Mouse (Mus musculus) right cerebral cortex, postnatal 4 days (tissue): Measurements from ENCODE around the gene Nek10.
"Not testable (repeated sequence)": the region's sequence is repeated elsewhere in the genome, so short reads cannot be mapped to it uniquely, and the experiment has no call there.

ENCODE experiments used
- DNase-seq: peaks from one replicate; pipeline ENCODE4 v3.0.0-alpha.2; 2022

The Nek10 gene

DNA sequence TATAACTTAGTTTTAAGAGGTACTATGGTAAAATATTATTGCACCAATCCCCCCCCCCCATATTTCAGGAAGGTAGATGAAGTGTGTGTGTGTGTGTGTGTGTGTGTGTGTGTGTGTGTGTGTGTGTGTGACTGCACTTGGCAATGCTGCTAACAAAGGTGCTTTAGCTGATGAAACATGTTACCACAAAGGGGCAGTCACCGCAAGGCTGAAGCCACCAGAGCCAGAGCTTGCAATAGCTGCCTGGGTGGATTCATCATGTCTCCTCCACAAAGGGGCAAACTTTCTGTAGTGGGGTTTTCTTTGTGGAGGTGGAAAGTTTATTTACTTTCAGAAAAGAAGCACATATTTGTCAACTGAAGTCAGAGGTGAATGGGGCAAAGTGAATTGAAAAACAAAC, 67.9 kb downstream of the Nek10 start:
- no peak for DNase-seq

DNA sequence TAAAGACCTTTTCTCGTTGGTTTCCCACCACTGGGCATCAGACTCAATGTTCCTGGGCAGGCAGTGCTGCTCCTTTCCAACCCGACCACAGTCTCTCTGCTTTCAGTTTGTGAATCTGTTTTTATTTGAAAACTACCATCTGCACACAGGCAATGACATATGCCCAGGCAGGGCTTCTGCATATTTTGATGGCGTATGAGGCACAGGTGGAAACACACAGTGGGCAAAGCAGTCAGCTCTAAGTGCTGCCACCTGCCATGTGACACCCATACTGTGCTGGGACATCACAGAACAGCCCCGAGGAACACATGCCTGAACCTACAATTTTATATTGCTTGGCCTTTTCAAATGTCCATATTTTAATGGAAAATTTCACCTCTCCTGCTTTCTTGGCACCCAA, 68.5 kb downstream of the Nek10 start:
- no peak for DNase-seq

DNA sequence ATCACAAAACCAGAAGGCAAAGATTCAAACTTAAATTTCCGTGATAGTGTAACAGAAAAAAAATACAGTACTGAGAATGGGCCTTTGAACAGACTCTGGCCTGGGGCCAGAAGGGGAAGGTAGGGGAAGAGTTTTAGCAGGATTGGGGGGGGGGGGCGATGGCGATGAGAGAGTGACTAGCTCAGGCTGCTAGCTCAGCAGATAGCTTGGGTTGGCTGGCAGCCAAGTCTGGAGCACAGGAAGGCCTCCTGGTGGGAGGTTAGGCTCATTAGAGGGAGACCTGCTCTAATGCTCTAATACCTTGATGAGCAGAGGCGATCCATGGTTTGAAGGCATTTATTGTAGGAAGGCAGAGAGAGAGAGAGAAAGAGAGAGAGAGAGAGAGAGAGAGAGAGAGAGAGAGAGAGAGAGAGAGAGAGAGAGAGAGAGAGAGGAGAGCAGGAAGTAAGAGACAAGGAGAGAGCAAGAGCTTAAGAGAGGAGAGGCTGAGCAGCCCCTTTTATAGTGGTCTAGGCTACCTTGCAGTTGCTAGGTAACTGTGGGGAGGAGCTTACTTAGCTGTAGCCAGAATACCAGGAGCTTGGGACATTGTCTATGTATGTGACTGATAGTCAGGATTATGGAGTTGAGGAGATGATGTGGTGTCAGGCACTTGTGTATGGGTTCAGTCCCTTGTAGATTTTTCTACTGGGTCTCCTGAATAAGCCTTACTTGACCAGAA, 90.9 kb downstream of the Nek10 start:
- DNase-seq = peak; percentile 23

DNA sequence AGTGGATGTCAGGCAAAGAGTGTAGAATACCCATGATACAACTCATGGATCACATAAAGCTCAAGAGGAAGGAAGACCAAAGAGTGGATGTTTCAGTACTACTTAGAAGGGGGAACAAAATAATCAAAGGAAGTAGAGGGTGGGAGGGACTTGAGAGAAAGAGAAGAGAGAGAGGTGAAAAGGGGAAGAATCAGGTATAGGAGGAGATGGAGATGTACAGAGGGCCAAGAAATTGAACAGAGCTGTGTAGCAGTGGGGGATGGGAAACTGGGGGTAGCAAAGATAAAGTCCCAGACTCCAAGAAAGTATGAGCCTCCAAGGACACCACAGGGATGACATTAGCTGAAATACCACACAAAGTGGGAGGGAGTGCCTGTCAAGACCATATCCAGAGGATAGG, 91.6 kb downstream of the Nek10 start:
- DNase-seq = no peak

DNA sequence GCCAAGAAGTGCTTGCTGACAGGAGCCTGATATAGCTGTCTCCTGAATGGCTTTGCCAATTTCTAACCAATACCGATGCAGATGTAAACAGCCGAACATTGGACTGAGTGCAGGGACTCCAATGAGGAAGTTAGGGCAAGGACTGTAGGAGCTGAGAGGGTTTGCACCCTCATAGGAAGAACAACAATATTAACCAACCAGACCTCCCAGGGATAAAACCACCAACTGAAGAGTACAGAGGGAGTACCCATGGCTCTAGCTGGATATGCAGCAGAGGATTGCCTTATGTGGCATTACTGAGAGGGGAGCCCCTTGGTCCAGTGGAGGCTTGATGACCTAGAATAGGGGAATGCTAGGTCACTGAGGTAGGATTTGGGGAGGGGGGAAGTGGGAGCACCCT, 92.1 kb downstream of the Nek10 start:
- no peak for DNase-seq

DNA sequence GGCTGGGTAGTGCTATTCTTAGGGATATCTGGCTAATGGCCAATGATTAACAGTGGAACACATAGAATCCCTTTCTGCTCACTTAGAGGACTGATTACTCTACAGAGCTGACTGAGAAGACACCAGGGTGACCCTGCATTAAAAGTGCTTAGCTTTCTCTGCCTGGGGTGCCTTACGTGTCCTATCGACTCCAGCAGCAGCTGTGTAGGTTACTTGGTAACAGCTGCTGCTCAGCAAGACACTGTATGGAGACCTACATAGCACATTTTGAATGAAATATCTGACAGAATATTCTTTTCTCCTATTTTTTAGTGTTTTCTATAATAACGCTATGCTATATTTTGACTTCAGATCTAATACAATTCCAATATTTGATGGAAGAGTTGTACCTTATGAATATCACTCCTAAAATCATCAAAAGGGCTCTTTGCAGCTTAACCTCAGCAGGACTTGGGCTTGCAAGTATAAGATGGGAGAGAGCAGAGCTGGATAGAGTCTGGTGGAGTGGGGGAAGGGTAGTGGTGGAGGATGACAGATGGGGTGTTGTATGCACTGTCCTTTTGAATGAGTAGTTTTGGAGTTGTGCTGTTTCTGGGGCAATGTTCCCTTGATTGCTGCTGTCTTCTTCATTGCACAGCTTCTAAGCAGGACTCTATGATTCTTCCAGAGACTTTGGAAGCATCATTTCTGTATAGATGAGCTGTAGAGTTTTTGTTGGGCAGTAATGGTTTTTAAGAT, 93.4 kb downstream of the Nek10 start:
- no peak for DNase-seq

DNA sequence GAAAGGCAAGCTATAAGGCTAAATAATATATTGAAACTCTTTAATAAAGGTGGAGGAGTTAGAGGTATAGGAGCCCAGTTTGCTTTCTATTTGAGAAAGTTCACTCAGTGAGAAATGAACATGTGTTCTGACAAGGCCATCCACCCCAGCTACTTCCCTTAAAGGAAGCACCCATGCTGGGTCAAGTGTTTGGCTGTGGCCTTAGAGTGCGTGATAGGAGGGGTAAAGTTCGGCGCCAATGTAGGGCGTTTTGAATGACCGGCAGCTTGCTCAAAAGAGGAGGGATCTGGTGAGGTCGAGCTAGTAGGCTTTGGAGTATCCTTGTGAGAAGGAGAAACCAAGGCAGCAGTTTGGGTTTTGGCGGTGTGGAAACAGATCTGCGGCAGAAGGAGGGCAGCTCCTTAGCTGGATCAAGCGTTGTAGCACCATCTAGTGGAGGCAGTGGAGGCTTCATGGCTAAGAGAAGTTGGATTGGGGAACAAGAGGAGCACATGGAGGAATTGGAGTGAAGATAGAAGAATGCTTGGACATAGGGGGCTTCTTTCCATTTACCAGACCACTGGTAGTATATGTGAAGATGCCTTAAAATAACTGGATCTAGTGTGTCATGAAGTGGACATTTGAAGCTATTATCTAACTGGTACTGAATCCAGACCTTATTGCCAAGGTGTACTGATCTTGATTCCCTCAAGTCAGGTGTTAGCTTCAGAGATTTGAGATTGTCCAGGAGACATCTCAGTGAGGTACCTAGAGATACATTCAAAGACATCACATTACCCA, 101.7 kb downstream of the Nek10 start:
- peak; percentile 60 for DNase-seq

DNA sequence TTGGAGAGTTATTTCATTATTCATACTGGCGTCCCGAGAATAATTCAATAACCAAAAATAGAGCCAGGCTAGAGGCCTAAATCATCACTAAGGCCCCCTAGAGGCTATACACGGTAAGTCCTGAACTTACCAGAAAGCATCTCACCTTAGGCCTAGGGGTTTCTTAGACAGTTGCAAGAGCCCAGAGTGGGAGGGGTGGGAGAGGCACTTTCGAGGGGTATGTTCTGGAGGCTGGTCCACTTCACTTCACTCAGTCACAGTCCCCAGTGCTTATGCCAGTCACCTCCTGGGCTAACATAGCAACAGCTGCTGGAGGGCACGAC, 102.3 kb downstream of the Nek10 start:
- DNase-seq = no peak

DNA sequence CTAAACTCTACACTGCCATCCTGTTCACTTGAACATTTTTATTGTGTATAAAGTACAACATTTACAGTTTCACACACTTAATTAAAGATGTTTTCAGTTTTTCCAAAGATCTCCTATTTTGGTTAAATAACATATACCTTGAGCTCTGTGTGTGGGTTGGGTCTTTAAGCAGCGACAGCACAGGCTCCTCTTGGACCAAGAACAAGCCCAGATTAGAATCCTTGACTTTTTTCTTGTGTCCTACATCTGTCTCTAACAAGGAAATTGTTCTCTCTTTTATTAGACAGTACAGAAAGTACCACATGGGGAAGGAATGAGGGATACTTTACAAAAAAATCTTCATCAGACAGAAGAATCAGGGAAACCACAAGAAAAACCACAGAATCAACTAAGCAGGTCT, 122.4 kb downstream of the Nek10 start:
- DNase-seq = no peak

DNA sequence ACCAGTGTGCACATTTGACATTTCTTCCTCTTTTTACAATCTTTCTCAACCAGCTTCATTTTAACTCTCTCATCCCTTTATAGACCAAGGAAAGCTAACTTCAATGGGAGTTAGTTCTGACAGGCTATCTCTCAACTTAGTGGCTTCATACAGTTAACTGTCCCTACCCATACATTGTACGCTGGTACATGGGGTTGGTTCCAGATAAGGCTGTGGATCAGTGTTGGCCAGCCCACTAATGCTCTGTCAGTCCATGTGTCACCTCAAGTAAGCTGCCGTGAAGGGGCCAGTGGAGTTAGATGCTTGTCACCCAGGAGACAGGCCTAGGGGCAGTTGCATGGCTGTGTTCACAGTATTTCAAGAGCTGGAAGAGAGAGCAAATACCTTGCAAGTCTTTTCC, 124.3 kb downstream of the Nek10 start:
- no peak for DNase-seq

DNA sequence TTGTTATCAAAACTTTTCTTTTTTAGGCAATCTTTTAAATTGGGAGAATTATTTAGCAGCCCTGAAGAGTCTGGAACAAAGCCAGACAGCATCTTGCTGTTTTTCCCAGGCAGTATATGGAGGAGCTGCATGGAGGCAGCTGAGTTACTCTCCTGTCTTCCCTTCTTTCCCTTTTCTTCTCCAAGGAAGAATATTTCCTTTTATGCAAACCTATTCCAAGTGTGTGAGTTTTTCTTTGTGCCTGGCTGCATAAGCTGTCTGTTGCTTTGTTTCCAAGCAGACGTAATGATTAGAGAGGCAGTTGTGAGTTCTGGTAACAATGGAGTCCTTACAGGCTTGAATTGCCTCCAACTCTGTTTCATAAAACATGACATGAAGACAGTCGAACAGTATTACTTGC, 131.8 kb downstream of the Nek10 start:
- DNase-seq = no peak

DNA sequence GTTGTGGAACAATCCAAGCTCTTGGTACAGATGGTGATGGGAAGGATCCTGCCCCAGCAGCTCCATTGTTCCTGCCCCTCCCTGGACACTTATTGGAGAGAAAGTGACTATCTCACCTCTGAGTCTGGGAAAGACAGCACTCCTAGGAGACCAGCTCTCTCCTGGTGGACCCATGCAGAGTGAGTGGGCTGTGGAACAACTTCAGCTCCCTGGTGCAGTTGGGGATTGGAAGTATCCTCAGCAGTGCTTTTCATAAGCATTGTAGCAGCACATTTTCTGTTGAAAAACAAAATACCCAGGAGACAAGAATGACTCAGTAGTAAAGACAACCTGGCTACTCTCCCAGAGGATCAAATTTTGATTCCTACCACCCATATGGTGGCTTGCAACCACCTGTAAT, 142.7 kb downstream of the Nek10 start:
- DNase-seq = no peak

DNA sequence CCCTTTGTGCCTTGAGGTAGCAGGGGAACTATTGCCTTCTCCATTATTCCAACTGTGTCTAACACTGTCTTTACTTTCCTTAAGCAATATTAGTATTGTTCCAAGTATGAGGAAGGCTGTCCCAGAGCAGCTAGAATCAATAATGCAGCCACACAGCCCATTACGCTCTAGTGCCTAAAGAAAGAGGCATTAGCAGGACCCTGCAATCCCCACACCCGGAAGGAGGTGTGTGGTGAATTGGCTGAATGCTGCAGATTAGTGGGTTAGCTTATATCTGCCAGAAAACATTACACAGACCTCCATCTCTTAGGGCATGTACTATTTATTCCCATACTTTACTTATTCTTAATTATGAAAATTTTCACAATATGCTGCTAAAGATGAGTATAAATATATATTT, 145.8 kb downstream of the Nek10 start:
- DNase-seq = no peak

DNA sequence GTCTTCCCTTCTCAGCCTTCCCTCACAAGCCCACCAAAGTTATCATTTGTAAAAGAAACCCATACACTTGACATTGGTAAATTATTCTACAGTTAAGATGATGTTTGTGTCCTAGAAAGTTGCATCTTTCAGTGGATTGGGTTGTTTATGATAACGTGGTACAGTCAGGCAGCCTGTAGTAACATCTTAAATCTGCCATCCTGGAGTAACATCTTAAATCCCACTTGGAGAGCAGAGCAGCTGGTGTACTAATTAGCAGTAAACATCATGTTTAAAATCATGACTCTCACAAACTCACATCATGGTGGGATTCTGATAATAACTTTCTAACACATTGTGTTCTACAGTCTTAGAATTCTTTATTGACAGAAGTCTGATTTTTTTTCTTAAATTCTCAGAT, 148.6 kb downstream of the Nek10 start:
- DNase-seq = no peak

DNA sequence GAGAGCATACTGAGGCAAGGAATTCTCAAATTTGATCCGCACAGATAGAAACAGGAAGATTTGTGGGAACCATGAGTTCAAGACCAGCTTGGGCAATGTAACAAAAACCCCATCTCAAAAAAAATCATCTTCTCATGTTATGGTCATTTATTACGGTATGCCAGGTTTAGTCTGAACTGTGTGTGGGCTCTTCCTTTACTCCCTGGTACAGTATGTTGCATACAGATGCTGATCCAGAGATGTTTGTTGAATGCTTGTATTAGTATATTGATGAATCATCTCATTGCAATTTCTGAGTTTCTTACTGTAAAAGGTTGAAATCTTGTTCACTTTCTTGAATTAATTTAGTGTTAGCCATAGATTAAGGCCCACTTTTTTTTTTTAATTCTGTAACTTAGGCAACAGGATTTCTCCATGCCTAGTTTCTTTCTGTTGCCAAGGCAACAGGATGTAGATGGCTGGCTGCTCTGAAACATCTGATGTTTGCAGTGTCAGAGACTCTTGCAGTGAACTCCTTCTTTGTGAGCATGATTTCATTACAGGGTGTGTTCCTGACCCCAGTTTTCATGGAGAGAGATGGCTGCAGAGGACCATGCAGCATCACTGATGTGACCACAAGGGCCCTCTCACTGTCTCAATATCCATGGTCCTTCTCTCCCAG, 156.7 kb downstream of the Nek10 start:
- DNase-seq = no peak

DNA sequence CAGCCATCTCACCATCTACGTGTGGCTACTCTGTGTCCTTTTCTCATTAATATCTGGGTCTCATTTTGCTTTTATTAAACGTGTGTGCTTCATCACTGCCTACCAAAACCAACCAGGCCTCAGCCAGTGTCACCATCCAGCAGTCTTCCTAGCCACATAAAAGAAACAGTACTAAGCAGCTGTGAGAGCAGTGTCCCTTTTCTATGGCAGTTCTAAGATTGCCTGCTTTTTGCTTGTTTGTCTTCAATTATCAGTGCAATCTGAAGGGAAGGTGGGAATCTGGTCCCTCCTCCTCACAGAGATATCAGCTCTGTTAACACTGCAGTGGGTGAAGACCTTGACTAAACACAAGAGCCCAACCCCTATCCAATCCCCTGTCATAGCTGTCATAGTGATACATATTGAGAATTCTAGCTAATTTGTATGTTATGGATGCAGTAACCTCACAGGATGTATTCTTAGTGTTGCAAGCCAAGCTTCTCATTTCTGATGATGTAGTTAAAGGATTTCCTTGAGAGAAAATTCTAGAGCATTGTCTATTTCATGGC, 157.3 kb downstream of the Nek10 start:
- no peak for DNase-seq

DNA sequence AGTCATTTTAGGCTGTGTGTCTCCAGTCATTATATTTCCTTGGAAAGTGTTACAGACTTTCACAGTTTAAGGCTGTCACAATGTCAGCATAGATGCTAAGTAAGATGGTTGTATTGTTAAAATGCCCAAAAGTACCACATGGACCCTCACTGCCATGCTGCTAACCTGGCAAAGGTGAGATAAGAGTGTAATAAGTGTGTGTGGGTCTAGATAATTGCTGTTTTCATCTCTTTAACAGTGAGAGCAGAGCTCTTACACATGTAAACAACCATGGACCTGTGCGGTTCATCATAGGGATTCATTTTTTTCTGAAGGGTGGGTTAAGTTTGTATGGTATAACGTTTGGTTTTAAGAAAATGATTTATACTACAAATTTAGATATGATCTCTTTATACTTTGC, 167.4 kb downstream of the Nek10 start:
- DNase-seq = no peak

DNA sequence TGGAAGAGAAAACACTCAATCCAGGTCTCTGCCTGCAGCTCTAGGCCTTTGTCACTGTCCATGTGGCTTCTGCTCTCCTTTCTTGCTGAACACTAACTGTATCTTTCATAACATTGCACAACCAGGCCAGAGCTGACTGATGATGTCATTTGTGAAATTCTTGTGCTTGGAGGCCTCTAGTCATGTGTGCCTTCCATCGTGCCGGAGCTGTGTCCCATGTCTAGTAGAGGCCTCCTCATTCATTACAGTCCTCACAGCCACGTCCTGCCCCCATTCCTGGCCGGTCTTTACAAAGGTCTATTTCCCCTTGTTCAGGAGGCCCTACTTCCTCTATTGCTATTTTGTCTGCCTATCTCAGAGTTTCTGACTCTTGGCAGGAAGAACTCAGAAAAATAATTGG, 167.8 kb downstream of the Nek10 start:
- no peak for DNase-seq

DNA sequence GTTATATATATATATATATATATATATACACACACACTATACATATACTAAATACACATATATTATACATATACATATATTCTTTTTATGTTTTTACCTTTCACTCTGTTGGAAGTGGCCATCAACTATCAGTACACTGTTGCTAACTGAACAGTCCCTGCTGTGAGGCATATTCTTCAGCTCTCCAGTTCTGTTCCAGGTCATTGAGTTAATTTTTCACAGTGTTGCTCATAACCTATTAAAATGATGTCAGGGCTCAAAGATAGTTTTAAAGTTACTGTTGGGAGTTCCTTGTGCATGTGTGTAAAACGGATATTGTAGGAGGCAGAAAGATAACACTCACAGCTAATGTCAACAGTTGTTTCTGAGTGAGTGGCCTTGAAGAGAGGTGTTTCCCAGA, 170.9 kb downstream of the Nek10 start:
- no peak for DNase-seq

DNA sequence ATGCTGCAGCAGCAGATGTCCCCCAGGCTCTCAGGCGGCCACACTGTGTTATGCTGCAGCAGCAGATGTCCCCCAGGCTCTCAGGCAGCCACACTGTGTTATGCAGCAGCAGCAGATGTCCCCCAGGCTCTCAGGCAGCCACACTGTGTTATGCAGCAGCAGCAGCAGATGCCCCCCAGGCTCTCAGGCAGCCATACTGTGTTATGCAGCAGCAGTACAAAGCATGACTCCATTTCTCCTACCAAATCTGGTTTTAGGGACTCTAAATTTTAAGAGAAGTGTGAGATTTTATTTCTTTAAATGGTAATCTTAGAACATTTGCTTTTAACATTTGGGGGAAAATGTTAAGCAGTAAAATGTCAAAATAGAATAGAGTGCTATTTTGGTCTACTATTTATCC, 180.9 kb downstream of the Nek10 start:
- not testable (repeated sequence) for DNase-seq

DNA sequence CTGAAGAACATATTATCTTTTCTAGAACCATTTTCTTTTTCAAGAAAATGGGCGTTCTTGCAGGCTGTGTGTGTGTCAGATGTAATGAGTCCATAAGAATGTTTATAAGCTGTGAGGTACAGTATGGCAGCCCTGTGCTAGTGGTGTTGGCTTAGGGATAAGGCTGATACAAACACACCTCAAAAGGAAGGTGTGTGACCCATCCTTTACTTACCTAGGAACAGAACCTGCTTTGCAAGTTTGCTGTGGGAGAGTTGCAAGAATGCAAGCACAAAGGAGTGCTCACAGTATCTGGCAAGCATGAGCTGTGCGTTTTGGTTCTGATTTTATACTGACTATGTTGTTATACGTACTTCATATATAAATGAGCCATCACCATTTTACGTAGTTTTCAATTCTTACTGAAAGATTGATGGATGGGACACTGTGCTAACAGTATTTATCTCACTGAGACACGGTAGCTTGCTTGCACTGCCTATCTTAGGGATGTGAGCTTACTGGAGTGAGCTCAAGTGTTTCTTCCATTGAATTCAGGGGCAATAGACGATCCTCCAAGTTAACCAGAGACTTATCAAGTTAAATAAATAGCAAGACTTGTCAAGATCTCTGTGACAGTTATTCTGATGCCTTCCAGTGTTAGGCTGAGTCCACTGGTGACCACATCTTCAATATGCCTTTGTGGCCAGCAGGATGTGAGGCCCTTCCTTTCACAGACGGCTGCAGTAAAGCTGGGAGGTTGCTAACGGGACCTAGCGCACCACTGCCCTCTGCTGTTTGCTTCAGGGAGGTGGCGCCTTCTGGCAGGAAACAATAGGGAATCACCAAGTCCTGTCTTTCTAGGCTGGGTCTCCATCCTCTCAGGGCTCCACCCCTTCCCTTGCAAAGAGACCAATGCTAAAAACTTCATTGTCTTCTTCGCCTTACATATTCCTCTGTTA, 181.8 kb downstream of the Nek10 start:
- DNase-seq = peak; percentile 78

DNA sequence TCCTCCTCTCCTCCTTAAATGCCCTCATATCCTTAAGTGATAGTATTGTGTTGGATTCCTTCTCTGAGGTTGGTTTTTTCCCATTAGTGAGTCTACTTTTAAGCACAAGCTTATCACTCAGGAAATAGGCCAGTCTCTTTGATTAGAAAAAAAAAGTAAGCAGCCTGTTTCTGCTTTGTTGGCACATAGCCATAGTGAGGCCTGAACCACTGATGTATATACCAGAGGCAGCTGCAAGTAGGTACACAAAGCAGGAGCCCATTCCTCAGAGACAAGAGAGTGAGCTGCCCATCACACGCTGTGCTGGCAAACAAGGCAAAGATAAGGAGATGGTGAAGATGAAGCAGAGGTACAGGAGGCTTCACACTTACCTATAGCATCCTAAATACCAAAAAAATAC, 184.2 kb downstream of the Nek10 start:
- DNase-seq = no peak
